Mouse (Mus musculus) skeletal muscle tissue, adult 2 months (tissue): Measurements from ENCODE around the gene Dynlrb2.

Source experiments
- DNase-seq: peaks from one replicate; pipeline ENCODE4 v3.0.0-alpha.2; 2012; ENCODE audit warnings: low read depth, low spot score

The Dynlrb2 gene

GRCm38 (mm10) chr8:116540136-116540535 is 35.4 kb downstream of the Dynlrb2 start:
- no peak for DNase-seq

GRCm38 (mm10) chr8:116542842-116543241 is 38.1 kb downstream of the Dynlrb2 start:
- peak; percentile 70 for DNase-seq

DNA sequence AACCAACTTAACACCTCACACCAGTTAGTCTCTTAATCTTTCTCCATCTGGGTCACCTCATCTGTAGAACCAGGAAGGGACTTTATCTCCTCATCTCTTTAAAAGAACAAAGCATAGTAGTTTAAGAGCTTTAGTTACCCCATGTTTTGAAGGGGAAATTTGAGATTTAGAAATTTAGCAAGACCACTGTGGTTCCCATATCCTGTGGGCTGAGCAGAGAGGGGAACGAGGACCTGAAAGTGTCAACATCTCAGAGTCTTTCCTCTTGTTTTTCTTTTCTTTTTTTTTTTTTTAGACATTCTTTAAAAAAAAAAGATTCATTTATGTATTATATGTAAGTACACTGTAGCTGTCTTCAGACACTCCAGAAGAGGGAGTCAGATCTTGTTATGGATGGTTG is 38.6 kb downstream of the Dynlrb2 start:
- DNase-seq: no peak

- DNase-seq: no peak
Observed at GRCm38 (mm10) chr8:116552255-116552654, 47.5 kb downstream of the Dynlrb2 start.

- no peak for DNase-seq
Observed at GRCm38 (mm10) chr8:116552778-116553177, 48.0 kb downstream of the Dynlrb2 start.
